8 mouse cellular contexts compared by ENCODE assay signal in genomic region chr13:23453926-23454325, GRCm38 (mm10). TPM values are rescaled to one million over a fixed set of nuclear protein-coding genes. Genes with fewer than 3 reads are reported as not detected.
DNase-seq lines count a peak whose midpoint lies in the region; ATAC-seq and TF ChIP-seq lines count a peak whose summit lies in the region.

No protein-coding gene starts in this region.

- H3K4me2 ChIP-seq in forebrain, embryonic 16.5 days (ENCODE audit: low read length), result peak overlapping the region; percentile 64
- peak overlapping the region; percentile 48 for H3K4me2 ChIP-seq in limb, embryonic 15.5 days
- H3K4me2 ChIP-seq in stomach, postnatal 0 days (replicated peaks; ENCODE audit: low read depth), result peak overlapping the region; percentile 62

- H3K27me3 ChIP-seq in C2C12 (ENCODE audit: control insufficient read depth, insufficient read depth, insufficient read length), result no peaks in the 10 kb centered on the region
- H3K27me3 ChIP-seq in forebrain, embryonic 16.5 days (replicated peaks; ENCODE audit: control insufficient read depth, insufficient read depth, low read length), result no peaks in the 10 kb centered on the region
- H3K27me3 ChIP-seq in limb, embryonic 15.5 days, result no peaks in the 10 kb centered on the region
- no peaks in the 10 kb centered on the region for H3K27me3 ChIP-seq in stomach, postnatal 0 days (ENCODE audit: control insufficient read depth, insufficient read depth, low read length)

- no peaks in the 10 kb centered on the region for H3K36me3 ChIP-seq in C2C12 (ENCODE audit: control insufficient read depth, insufficient read depth)
- no peaks in the 10 kb centered on the region for H3K36me3 ChIP-seq in forebrain, embryonic 16.5 days (ENCODE audit: control insufficient read depth, insufficient read depth)
- H3K36me3 ChIP-seq in limb, embryonic 15.5 days, result no peaks in the 10 kb centered on the region
- no peaks in the 10 kb centered on the region for H3K36me3 ChIP-seq in stomach, postnatal 0 days (ENCODE audit: control insufficient read depth, insufficient read depth, low read length)

- ATAC-seq in forebrain, embryonic 16.5 days, result no peak
- no peak for ATAC-seq in limb, embryonic 15.5 days (ENCODE audit: insufficient number of reproducible peaks, low FRiP score, low TSS enrichment, low read depth)
- ATAC-seq in stomach, postnatal 0 days (ENCODE audit: low FRiP score, low TSS enrichment), result no peak

- no peaks in the 10 kb centered on the region for H3K79me2 ChIP-seq in C2C12 (ENCODE audit: control insufficient read depth, insufficient read depth)

- WGBS in forebrain, embryonic 16.5 days, result under 1% methylated on average over 9 of the region's 9 CpGs
- WGBS in limb, embryonic 15.5 days, result under 1% methylated on average over 9 of the region's 9 CpGs
- 0% methylated on average over 9 of the region's 9 CpGs for WGBS in stomach, postnatal 0 days

- TF ChIP-seq EP300 in stomach, postnatal 0 days (optimal IDR thresholded peaks at IDR 0.05), result no peak

- H3K9me3 ChIP-seq in forebrain, embryonic 16.5 days (ENCODE audit: control insufficient read depth, low read length), result no peaks in the 10 kb centered on the region
- H3K9me3 ChIP-seq in limb, embryonic 15.5 days, result no peaks in the 10 kb centered on the region
- H3K9me3 ChIP-seq in stomach, postnatal 0 days (ENCODE audit: control insufficient read depth, low read length), result no peaks in the 10 kb centered on the region

- DNase-seq in embryo, embryonic 10 days (ENCODE audit: low spot score), result peak; percentile 20
- no peak for DNase-seq in embryo, embryonic 11 days
- DNase-seq in stomach, postnatal 0 days (ENCODE audit: low spot score), result no peak
- DNase-seq in cerebellum, postnatal 10 days, result no peak
- no peak for DNase-seq in left cerebral cortex, adult 9 months (ENCODE audit: low spot score in 2 of 2)

- peak overlapping the region; percentile 71 for H3K27ac ChIP-seq in forebrain, embryonic 16.5 days (ENCODE audit: low read length)
- peak overlapping the region; percentile 94 for H3K27ac ChIP-seq in limb, embryonic 15.5 days
- peak overlapping the region; percentile 88 for H3K27ac ChIP-seq in stomach, postnatal 0 days (replicated peaks)

- peak overlapping the region; percentile 37 for H3K4me3 ChIP-seq in C2C12 (ENCODE audit: insufficient read depth, poor library complexity, severe bottlenecking)
- peak overlapping the region; percentile 80 for H3K4me3 ChIP-seq in forebrain, embryonic 16.5 days (replicated peaks; ENCODE audit: low read length)
- H3K4me3 ChIP-seq in limb, embryonic 15.5 days, result peak overlapping the region; percentile 67
- peak overlapping the region; percentile 71 for H3K4me3 ChIP-seq in stomach, postnatal 0 days (ENCODE audit: low read depth, low read length)

- peaks cover 2% of the 10 kb centered on the region; the same call in 1 of the 2 replicates for H3K4me1 ChIP-seq in forebrain, embryonic 16.5 days (replicated peaks; ENCODE audit: control insufficient read depth, insufficient read depth, low read length)
- no peaks in the 10 kb centered on the region for H3K4me1 ChIP-seq in limb, embryonic 15.5 days
- H3K4me1 ChIP-seq in stomach, postnatal 0 days (replicated peaks; ENCODE audit: control insufficient read depth, insufficient read depth), result no peaks in the 10 kb centered on the region

- no peak for TF ChIP-seq CTCF in C2C12 (IDR thresholded peaks at IDR 0.05; ENCODE audit: control insufficient read depth, insufficient read depth, insufficient read length)
- TF ChIP-seq CTCF in stomach, postnatal 0 days (IDR thresholded peaks at IDR 0.05; ENCODE audit: low read depth), result no peak

- no peaks in the 10 kb centered on the region for H3K79me3 ChIP-seq in C2C12 (ENCODE audit: low read depth)

- H3K9ac ChIP-seq in forebrain, embryonic 16.5 days (replicated peaks; ENCODE audit: low read depth, low read length), result peak overlapping the region; percentile 70
- peak overlapping the region; percentile 57 for H3K9ac ChIP-seq in limb, embryonic 15.5 days
- H3K9ac ChIP-seq in stomach, postnatal 0 days (ENCODE audit: low read length), result peak overlapping the region; percentile 72

- H3ac ChIP-seq in C2C12 (ENCODE audit: control insufficient read depth, insufficient read length, low read depth), result peak overlapping the region; percentile 67

TF ChIP-seq in C2C12, 6 proteins besides CTCF, POLR2A, EP300 and RAD21:
- no peak for TF ChIP-seq MAX (IDR thresholded peaks at IDR 0.05)
- no peak for TF ChIP-seq CEBPB (IDR thresholded peaks at IDR 0.05; ENCODE audit: low read depth)
- TF ChIP-seq FOSL1 (IDR thresholded peaks at IDR 0.05; ENCODE audit: insufficient read depth, low read length, poor library complexity, severe bottlenecking), result no peak
- no peak for TF ChIP-seq USF1 (IDR thresholded peaks at IDR 0.05; ENCODE audit: low read depth)
- TF ChIP-seq MYOG (IDR thresholded peaks at IDR 0.05; ENCODE audit: control insufficient read depth, extremely low read depth, insufficient read length), result no peak
- TF ChIP-seq MYOD1 (IDR thresholded peaks at IDR 0.05; ENCODE audit: control insufficient read depth, insufficient read length, low read depth), result no peak
TF ChIP-seq in C2C12: peak in this region for 0.

RNA-seq across cellular contexts. Expression of gene Btn1a1, which starts 11.8 kb away (rescaled TPM):
- not detected for polyA plus RNA-seq in C2C12 (2012; fragmentation: generic; extraction: Trizol)
- polyA plus RNA-seq in forebrain, embryonic 16.5 days (2015; fragmentation: Nextera tagmentation; extraction: Ambion mirVana), result 0.06 and 0.22 TPM in 2 replicates
- 0.18 and 0.22 TPM in 2 replicates for polyA plus RNA-seq in limb, embryonic 15.5 days (2015; fragmentation: Nextera tagmentation; extraction: Ambion mirVana)
- 0.05 TPM in 1 of 2 replicates, not detected in the other for polyA plus RNA-seq in stomach, postnatal 0 days (2015; fragmentation: Nextera tagmentation; extraction: Ambion mirVana)

RNA-seq across cellular contexts. Expression of gene Abt1, which starts 30.3 kb away (rescaled TPM):
- polyA plus RNA-seq in C2C12 (2012; fragmentation: generic; extraction: Trizol), result 11.2 TPM
- 12.7 and 13.0 TPM in 2 replicates for polyA plus RNA-seq in forebrain, embryonic 16.5 days (2015; fragmentation: Nextera tagmentation; extraction: Ambion mirVana)
- polyA plus RNA-seq in limb, embryonic 15.5 days (2015; fragmentation: Nextera tagmentation; extraction: Ambion mirVana), result 11.9 and 13.9 TPM in 2 replicates
- polyA plus RNA-seq in stomach, postnatal 0 days (2015; fragmentation: Nextera tagmentation; extraction: Ambion mirVana), result 7.1 and 7.4 TPM in 2 replicates

RNA-seq across cellular contexts. Expression of gene Btn2a2, which starts 34.7 kb away (rescaled TPM):
- polyA plus RNA-seq in C2C12 (2012; fragmentation: generic; extraction: Trizol), result 0.07 TPM
- 0.18 TPM in 1 of 2 replicates, not detected in the other for polyA plus RNA-seq in forebrain, embryonic 16.5 days (2015; fragmentation: Nextera tagmentation; extraction: Ambion mirVana)
- 0.61 and 0.67 TPM in 2 replicates for polyA plus RNA-seq in limb, embryonic 15.5 days (2015; fragmentation: Nextera tagmentation; extraction: Ambion mirVana)
- 0.04 and 0.07 TPM in 2 replicates for polyA plus RNA-seq in stomach, postnatal 0 days (2015; fragmentation: Nextera tagmentation; extraction: Ambion mirVana)
